Mouse (Mus musculus) liver, postnatal 0 days (tissue): ENCODE measurements at regions not wholly inside any gene's neighbourhood (a gene's known extent, or its start where the extent isn't known, plus 50 kb on each side); places are given as distances from the start of the nearest gene placed in this dataset.

Experiments used
- ATAC-seq: fragments of 200-750 bp; cut with Nextera tagmentation; 2 replicates; pipeline ENCODE4 v1.8.0; 2017; ENCODE audit warnings: mild to moderate bottlenecking, moderate library complexity
- DNase-seq: peaks from one replicate; pipeline ENCODE4 v3.0.0-alpha.2; 2016
- H3K27ac ChIP-seq: fragments of 300-500 bp; sonication (generic); 2 replicates; pipeline ENCODE4 v1.5.1; 2014; ENCODE audit warnings: antibody characterized with exemption, moderate library complexity, mild to moderate bottlenecking, low read depth
- H3K27me3 ChIP-seq: fragments of 300-500 bp; sonication (generic); 2 replicates; pipeline ENCODE4 v1.6.1; 2014; ENCODE audit warnings: low read length, control low read depth, mixed read lengths; ENCODE audit not compliant: insufficient read depth
- H3K36me3 ChIP-seq: fragments of 300-500 bp; sonication (generic); replicated peaks from 2 replicates; pipeline ENCODE4 v1.6.1; 2014; ENCODE audit warnings: mild to moderate bottlenecking, control low read depth, low read length, moderate library complexity, mixed read lengths; ENCODE audit not compliant: insufficient read depth
- H3K4me1 ChIP-seq: fragments of 300-500 bp; sonication (generic); 2 replicates; pipeline ENCODE4 v1.6.1; 2014; ENCODE audit warnings: antibody characterized with exemption, mild to moderate bottlenecking, control low read depth; ENCODE audit not compliant: insufficient read depth
- H3K4me2 ChIP-seq: fragments of 300-500 bp; sonication (generic); 2 replicates; pipeline ENCODE4 v1.6.1; 2014; ENCODE audit warnings: low read depth, mild to moderate bottlenecking, low read length, moderate library complexity, mixed read lengths
- H3K4me3 ChIP-seq: fragments of 300-500 bp; sonication (generic); 2 replicates; pipeline ENCODE4 v1.5.1; 2014; ENCODE audit warnings: low read depth, low read length
- H3K9ac ChIP-seq: fragments of 300-500 bp; sonication (generic); replicated peaks from 2 replicates; pipeline ENCODE4 v1.6.1; 2014; ENCODE audit warnings: mild to moderate bottlenecking, moderate library complexity
- H3K9me3 ChIP-seq: fragments of 300-500 bp; sonication (generic); 2 replicates; pipeline ENCODE4 v1.6.1; 2016; ENCODE audit warnings: mild to moderate bottlenecking, control low read depth, low read length, mixed read lengths
- CTCF ChIP-seq: sonication (generic); IDR thresholded peaks from 2 replicates; pipeline ENCODE4 v1.5.1; 2016; ENCODE audit warnings: antibody characterized with exemption, low read depth
- EP300 ChIP-seq: IDR thresholded peaks from 2 replicates; pipeline ENCODE4 v1.6.1; 2016; ENCODE audit warnings: antibody characterized with exemption, low read depth, mild to moderate bottlenecking
- WGBS: fragments of 180-500 bp; shearing (Covaris S2); extraction: QIAGEN DNeasy Blood & Tissue Kit; methylation state at CpG from one replicate; pipeline ENCODE4 v1.1.7; 2014; ENCODE audit not compliant: insufficient replicate concordance; 5-methylcytosine and 5-hydroxymethylcytosine counted together

DNA sequence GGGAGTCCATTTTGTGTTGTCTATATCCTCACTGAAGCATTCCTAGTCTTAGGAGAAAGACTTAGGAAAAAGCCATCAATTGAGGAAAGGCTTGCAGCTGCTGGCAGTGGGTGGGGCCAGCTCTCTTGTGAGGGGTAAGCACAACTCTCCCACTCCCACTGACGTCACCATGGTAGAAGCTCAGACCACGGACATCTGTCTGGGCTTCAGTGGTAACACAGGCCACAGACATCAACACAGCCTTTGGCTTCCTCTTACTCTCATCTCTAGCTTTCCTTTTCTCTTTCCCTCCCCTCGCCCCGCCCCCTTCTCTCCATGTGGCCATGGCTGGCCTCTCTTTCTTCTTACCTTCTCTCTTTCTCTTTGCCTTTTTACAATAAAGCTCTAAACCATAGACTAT lies 407.4 kb upstream of the Gm6657 start:
- Histone ChIP-seq H3K4me2 (no peak overlapping the region), H3K4me1 (no peaks in the 10 kb centered on the region; the same call in 1 of the 2 replicates), H3K9ac (no peak overlapping the region), H3K27ac (no peak overlapping the region), H3K4me3 (no peak overlapping the region), H3K36me3 (no peaks in the 10 kb centered on the region), H3K27me3 (no peaks in the 10 kb centered on the region), H3K9me3 (no peaks in the 10 kb centered on the region)
- DNase-seq (no peak), ATAC-seq (no peak)
- WGBS = 42% methylated on average over 4 of the region's 4 CpGs
- no peak for TF ChIP-seq CTCF
- no peak for TF ChIP-seq EP300

DNA sequence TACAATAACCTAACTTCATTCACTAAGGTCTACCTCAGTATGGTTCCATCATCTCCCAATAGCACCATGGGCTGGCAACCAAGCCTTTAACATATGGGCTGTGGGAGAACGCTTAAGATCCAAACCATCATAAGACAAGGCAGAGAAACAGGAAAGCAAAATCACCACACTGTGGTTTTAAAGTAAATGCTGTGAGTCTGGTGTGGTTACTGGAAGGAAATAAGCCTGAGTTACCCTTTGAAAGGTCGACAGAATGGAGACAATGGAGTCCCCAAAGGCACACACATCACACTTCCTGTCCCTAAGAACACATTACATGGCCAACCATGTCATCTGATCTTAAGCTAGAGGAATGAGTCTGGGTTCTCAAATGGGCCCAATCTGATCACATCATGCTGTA lies 405.8 kb upstream of the Gm6657 start:
- H3K4me3 ChIP-seq = no peak overlapping the region
- H3K4me1 ChIP-seq = no peaks in the 10 kb centered on the region; the same call in 1 of the 2 replicates
- H3K27ac ChIP-seq = no peak overlapping the region
- no peaks in the 10 kb centered on the region for H3K36me3 ChIP-seq
- no peak for ATAC-seq
- no peak for DNase-seq
- TF ChIP-seq EP300 (no peak), CTCF (no peak)
- H3K4me2 ChIP-seq = no peak overlapping the region
- 29% methylated on average over 2 of the region's 2 CpGs for WGBS
- H3K27me3 ChIP-seq = no peaks in the 10 kb centered on the region
- H3K9ac ChIP-seq = no peak overlapping the region
- no peaks in the 10 kb centered on the region for H3K9me3 ChIP-seq

DNA sequence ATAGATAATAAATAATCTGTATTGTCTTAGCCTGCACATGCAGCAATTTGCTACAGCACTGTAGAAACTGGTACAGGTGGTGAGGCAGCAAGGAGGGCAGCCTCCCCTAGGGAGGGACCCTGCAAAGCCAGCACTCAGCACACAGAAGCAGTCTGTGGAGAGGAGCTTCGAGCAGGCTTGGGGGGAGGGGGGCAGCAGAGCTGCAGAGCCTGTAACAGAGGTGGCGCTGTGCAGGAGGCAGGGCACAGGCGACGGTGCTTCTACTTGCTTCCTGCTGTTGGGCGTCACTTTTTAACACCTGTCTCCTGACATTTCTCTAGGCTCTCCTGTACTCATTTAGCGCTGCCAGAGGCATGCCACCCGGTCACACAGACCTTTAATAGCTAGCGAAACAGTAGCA lies 404.6 kb upstream of the Gm6657 start:
- WGBS = 5% methylated on average over 8 of the region's 8 CpGs
- Histone ChIP-seq H3K27ac (no peak overlapping the region), H3K9ac (no peak overlapping the region), H3K4me2 (peak overlapping the region; percentile 60), H3K4me3 (no peak overlapping the region), H3K27me3 (no peaks in the 10 kb centered on the region), H3K36me3 (no peaks in the 10 kb centered on the region), H3K9me3 (no peaks in the 10 kb centered on the region), H3K4me1 (no peaks in the 10 kb centered on the region; the same call in 1 of the 2 replicates)
- TF ChIP-seq CTCF = peak; percentile 39
- TF ChIP-seq EP300 = no peak
- DNase-seq = peak; percentile 57
- 0 out of 2 replicates have a peak, but pooled peaks have one; percentile 38 for ATAC-seq

DNA sequence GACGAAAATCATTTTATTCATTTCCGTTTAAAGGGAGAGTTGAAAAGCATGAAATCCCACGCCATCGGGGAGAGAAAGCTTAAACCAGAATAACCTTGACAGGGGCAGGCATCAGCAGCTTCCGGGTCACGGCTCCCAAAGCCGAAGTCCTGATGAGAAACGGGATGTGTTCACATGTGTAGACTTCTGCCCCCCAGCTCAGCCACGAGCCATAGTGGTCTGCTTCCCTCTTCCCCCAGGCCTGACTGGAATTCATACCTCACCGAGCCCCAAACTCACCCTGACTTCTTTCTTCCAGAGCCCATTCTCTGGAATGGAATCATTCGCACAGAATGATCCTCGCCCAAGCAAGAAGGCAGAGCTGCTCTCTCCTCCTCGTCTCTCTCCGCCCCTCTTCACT lies 404.2 kb upstream of the Gm6657 start:
- H3K36me3 ChIP-seq = no peaks in the 10 kb centered on the region
- no peak for ATAC-seq
- TF ChIP-seq CTCF (no peak), EP300 (no peak)
- H3K9ac ChIP-seq = no peak overlapping the region
- no peaks in the 10 kb centered on the region for H3K27me3 ChIP-seq
- DNase-seq = no peak
- no peak overlapping the region for H3K4me3 ChIP-seq
- H3K4me1 ChIP-seq = no peaks in the 10 kb centered on the region; the same call in 1 of the 2 replicates
- H3K4me2 ChIP-seq = peak overlapping the region; percentile 60
- no peaks in the 10 kb centered on the region for H3K9me3 ChIP-seq
- no peak overlapping the region for H3K27ac ChIP-seq
- 29% methylated on average over 14 of the region's 14 CpGs for WGBS

DNA sequence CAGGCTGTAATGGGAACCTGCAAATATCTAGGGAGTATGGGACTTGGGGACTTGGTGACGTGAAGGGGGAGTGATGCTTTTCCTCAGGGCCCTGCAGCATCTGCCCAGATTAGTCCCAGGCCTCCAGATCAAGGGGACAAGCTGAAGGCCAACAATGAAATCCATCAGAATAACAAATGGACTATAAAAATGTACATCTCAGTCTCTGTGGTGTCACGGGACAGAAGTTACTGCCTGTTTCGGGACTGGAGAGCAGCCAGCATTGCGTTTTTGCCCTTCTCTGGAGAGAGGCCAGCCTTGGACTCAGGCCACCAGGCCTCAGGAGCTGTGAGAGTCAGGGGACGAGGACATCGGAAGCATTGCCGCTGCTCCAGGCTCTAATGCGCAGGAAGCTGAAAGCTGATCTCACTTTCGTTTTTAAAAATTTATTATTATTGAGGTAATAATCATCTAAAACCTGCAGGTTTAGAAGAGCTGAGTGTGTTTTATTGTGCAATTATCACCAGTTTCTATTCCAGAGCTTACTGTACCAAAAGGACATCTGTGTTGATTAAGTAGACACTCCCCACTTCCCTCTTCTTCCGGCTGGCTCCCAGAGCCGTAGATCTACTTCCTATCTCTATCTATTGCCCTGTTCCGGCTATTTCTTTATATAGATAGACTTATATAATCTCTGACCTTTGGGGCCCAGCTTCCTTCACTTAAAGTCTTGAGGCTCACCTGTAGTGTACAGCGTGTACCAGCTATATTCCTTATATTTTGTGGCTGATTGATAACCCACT lies 403.0 kb upstream of the Gm6657 start:
- ATAC-seq (no peak), DNase-seq (peak; percentile 31)
- TF ChIP-seq CTCF (no peak), EP300 (no peak)
- 0 out of 2 replicates have a peak overlapping the region, but pooled peaks have one; percentile 9 for H3K4me2 ChIP-seq
- no peaks in the 10 kb centered on the region for H3K36me3 ChIP-seq
- no peak overlapping the region for H3K9ac ChIP-seq
- no peak overlapping the region for H3K4me3 ChIP-seq
- WGBS = 70% methylated on average over 13 of the region's 13 CpGs
- no peak overlapping the region for H3K27ac ChIP-seq
- H3K9me3 ChIP-seq = no peaks in the 10 kb centered on the region
- H3K27me3 ChIP-seq = no peaks in the 10 kb centered on the region
- no peaks in the 10 kb centered on the region; the same call in 1 of the 2 replicates for H3K4me1 ChIP-seq

DNA sequence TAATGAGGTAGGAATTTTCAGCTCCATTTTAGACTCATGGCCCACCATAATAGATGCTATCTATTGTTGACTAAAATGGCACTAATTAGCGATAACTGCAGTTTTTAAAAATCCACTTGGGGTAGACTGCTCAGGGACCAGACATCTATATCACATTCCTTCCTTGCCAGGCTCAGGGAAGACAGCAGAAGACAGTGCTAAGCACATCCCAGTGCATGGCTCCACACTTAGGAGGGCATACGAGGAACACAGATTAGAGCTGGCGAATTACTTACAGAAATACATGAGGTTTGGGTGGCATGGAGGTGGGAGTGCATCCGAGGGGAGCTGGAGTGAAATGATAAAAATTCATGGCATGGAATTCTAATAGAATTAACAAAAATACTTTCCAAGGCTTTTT lies 395.5 kb upstream of the Gm6657 start:
- Histone ChIP-seq H3K4me3 (no peak overlapping the region), H3K4me2 (no peak overlapping the region), H3K4me1 (no peaks in the 10 kb centered on the region), H3K27me3 (no peaks in the 10 kb centered on the region), H3K36me3 (no peaks in the 10 kb centered on the region), H3K9ac (no peak overlapping the region), H3K27ac (no peak overlapping the region), H3K9me3 (no peaks in the 10 kb centered on the region)
- DNase-seq (no peak), ATAC-seq (no peak)
- 72% methylated on average over 4 of the region's 4 CpGs for WGBS
- no peak for TF ChIP-seq EP300
- no peak for TF ChIP-seq CTCF
